Mouse (Mus musculus) limb, embryonic 15.5 days (tissue): ENCODE results near the gene Mast3. TPM values are rescaled to one million over a fixed set of nuclear protein-coding genes. Genes with fewer than 3 reads are reported as not detected.

Experiments used
- ATAC-seq: fragments of 200-750 bp; cut with Nextera tagmentation; 2 replicates; pipeline ENCODE4 v1.8.0; 2017; ENCODE audit warnings: low read depth, moderate TSS enrichment; ENCODE audit not compliant: insufficient number of reproducible peaks, low FRiP score, low TSS enrichment
- H3K27ac ChIP-seq: fragments of 300-500 bp; sonication (generic); 2 replicates; pipeline ENCODE4 v1.5.1; 2015; ENCODE audit warnings: moderate library complexity, mild to moderate bottlenecking, inconsistent platforms
- H3K27me3 ChIP-seq: fragments of 300-500 bp; sonication (generic); 2 replicates; pipeline ENCODE4 v1.6.1; 2015; ENCODE audit warnings: inconsistent platforms
- H3K36me3 ChIP-seq: fragments of 300-500 bp; sonication (generic); 2 replicates; pipeline ENCODE4 v1.6.1; 2015; ENCODE audit warnings: inconsistent platforms
- H3K4me1 ChIP-seq: fragments of 300-500 bp; sonication (generic); 2 replicates; pipeline ENCODE4 v1.6.1; 2015; ENCODE audit warnings: inconsistent platforms
- H3K4me2 ChIP-seq: fragments of 300-500 bp; sonication (generic); 2 replicates; pipeline ENCODE4 v1.6.1; 2015; ENCODE audit warnings: mild to moderate bottlenecking, inconsistent platforms
- H3K4me3 ChIP-seq: fragments of 300-500 bp; sonication (generic); 2 replicates; pipeline ENCODE4 v1.5.1; 2015; ENCODE audit warnings: mild to moderate bottlenecking, inconsistent platforms
- H3K9ac ChIP-seq: fragments of 300-500 bp; sonication (generic); 2 replicates; pipeline ENCODE4 v1.6.1; 2015; ENCODE audit warnings: inconsistent platforms
- H3K9me3 ChIP-seq: fragments of 300-500 bp; sonication (generic); 2 replicates; pipeline ENCODE4 v1.6.1; 2016; ENCODE audit warnings: inconsistent platforms
- WGBS: fragments of 180-500 bp; shearing (Covaris S2); methylation state at CpG from one replicate; pipeline ENCODE4 v1.1.7; 2015; 5-methylcytosine and 5-hydroxymethylcytosine counted together
- polyA plus RNA-seq: library from polyadenylated mRNA; unstranded; fragments of >200 nt; fragmentation: Nextera tagmentation; extraction: Ambion mirVana; gene quantifications from 2 replicates; pipeline ENCODE4 v1.2.1, GENCODE M21; 2015

Gene Mast3
- polyA plus RNA-seq, 1 experiment from 2014 or later = 13.8 TPM

GRCm38 (mm10) chr8:70786291-70787050, 18.4 kb downstream of the Mast3 start:
- Histone ChIP-seq H3K36me3 (peaks cover 77% of the 10 kb centered on the region), H3K4me3 (no peak overlapping the region), H3K9me3 (no peaks in the 10 kb centered on the region), H3K27ac (no peak overlapping the region), H3K4me1 (peaks cover 30% of the 10 kb centered on the region), H3K9ac (no peak overlapping the region), H3K4me2 (no peak overlapping the region), H3K27me3 (no peaks in the 10 kb centered on the region)
- no peak for ATAC-seq
- 88% methylated on average over 25 of the region's 25 CpGs for WGBS

DNA sequence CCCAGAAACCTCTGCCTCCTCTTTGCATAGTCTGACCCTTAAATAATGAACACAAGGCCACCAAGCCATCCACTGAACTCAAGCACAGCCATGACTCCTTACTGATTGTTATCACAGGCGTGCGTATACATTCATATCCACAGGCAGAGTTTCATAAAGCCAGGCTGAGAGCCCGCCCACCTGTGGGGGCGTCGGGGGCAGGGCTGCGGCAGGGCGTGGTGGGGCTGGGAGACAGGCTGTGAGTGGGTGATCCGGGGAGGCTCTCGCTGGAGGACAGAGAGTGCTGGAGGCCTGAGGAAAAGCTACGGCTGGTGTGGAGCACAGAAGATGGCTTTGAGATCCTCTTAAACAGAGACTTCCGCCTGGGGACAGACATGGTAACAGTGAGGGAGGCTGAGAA, 24.8 kb downstream of the Mast3 start:
- H3K27ac ChIP-seq = no peak overlapping the region
- no peaks in the 10 kb centered on the region for H3K27me3 ChIP-seq
- no peak overlapping the region for H3K9ac ChIP-seq
- no peak for ATAC-seq
- H3K4me3 ChIP-seq = no peak overlapping the region
- 67% methylated on average over 11 of the region's 11 CpGs for WGBS
- no peaks in the 10 kb centered on the region for H3K9me3 ChIP-seq
- H3K36me3 ChIP-seq = peaks cover 64% of the 10 kb centered on the region
- H3K4me1 ChIP-seq = peaks cover 24% of the 10 kb centered on the region
- H3K4me2 ChIP-seq = no peak overlapping the region

- Histone ChIP-seq H3K9me3 (no peaks in the 10 kb centered on the region), H3K27me3 (no peaks in the 10 kb centered on the region), H3K9ac (peak within 1 kb of the TSS; percentile 93), H3K4me1 (peaks cover 58% of the 10 kb centered on the region), H3K4me2 (peak within 1 kb of the TSS; percentile 81), H3K36me3 (peaks cover 59% of the 10 kb centered on the region), H3K4me3 (peak within 1 kb of the TSS; percentile 87), H3K27ac (peak within 1 kb of the TSS; percentile 99)
- WGBS = under 1% methylated on average over 94 of the region's 94 CpGs
- ATAC-seq = peak; percentile 91
Observed at GRCm38 (mm10) chr8:70776496-70777444, 28.1 kb downstream of the Mast3 start, which contains the start of gene Pik3r2. Gene Pik3r2 (minus strand): TSS chr8:70776713.

DNA sequence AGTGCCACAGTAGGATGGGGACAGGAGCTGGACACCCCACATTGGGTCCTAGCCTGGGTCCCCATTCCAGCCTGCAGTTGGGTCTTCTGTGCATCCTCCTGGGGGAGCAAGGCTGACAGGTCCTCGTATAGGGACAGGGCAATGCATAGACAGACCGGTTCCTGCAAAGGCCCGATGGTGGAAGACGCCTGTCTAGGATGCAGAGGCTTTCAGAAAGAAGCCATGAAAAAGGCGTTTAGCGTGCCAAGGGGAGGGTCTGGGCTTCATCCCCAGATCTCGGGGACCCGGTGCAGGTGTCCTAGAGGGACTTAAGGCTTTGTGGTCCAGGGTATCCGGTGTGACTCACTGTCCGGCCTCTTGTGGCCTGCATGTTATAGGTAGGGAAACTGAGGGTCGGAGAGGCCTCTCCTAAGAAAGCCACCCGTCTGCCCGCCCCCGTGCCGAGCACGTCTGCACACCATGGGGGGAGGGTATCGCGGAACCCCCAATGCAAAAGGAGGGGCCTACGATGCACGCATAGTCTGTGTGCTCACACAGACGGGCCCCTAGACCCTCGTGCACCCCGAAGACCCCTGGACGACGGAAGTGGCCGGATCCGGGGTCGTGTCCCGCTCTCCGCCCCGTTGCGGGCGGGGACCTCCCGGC, 28.9 kb downstream of the Mast3 start:
- H3K9me3 ChIP-seq = no peaks in the 10 kb centered on the region
- peak overlapping the region; percentile 99 for H3K27ac ChIP-seq
- peak overlapping the region; percentile 93 for H3K9ac ChIP-seq
- no peaks in the 10 kb centered on the region for H3K27me3 ChIP-seq
- H3K36me3 ChIP-seq = peaks cover 59% of the 10 kb centered on the region
- peaks cover 60% of the 10 kb centered on the region for H3K4me1 ChIP-seq
- peak overlapping the region; percentile 81 for H3K4me2 ChIP-seq
- ATAC-seq = no peak
- peak overlapping the region; percentile 87 for H3K4me3 ChIP-seq
- WGBS = 2% methylated on average over 34 of the region's 34 CpGs

DNA sequence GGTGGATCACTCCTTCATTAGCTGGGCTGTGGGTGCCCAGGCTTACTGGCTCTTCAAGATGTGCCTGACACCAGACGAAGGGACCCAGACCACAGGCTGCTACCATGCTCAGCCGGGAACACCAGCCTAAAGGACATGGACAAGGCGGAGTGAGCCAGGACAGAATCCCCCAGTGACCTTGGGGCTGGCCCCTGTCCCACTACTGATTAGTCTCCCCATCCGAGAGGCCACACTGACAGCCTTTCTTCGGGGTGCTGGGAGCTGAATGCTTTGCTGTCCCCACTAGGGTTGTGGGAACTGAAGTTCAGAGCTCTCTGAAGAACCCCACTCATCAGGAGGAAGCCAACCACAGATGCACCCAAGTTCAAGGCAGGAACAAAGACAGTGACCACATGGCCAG, 29.6 kb downstream of the Mast3 start:
- WGBS = 91% methylated on average over 5 of the region's 5 CpGs
- Histone ChIP-seq H3K4me2 (peak overlapping the region; percentile 81), H3K27ac (peak overlapping the region; percentile 85; the same call in 1 of the 2 replicates), H3K27me3 (no peaks in the 10 kb centered on the region), H3K4me3 (peak overlapping the region; percentile 87), H3K36me3 (peaks cover 59% of the 10 kb centered on the region), H3K4me1 (peaks cover 60% of the 10 kb centered on the region), H3K9me3 (no peaks in the 10 kb centered on the region), H3K9ac (peak overlapping the region; percentile 93)
- no peak for ATAC-seq

DNA sequence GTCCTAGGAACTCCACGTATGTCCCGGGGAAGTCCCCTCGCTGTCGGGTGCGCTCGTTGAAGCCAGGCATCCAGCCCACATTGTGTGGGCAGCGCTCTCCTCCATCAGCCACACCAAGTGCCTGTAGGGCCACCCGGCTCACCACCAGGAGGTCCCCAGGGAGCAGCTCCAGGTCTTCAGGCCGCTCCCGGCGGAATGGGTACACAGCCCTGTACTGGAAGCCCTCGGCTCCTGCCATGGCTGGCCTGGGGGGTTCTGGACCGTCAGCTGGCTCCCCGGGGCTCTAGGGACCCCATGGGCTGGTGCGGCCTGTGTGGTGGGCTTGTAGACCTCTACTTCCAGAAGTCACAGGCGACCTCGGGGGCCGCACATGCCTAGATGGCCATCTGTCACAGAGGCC, 30.1 kb downstream of the Mast3 start:
- no peaks in the 10 kb centered on the region for H3K27me3 ChIP-seq
- no peak for ATAC-seq
- H3K27ac ChIP-seq = peak overlapping the region; percentile 85
- peaks cover 61% of the 10 kb centered on the region for H3K4me1 ChIP-seq
- H3K36me3 ChIP-seq = peaks cover 59% of the 10 kb centered on the region
- 0 out of 2 replicates have a peak overlapping the region, but pooled peaks have one; percentile 9 for H3K4me3 ChIP-seq
- 93% methylated on average over 18 of the region's 18 CpGs for WGBS
- 0 out of 2 replicates have a peak overlapping the region, but pooled peaks have one; percentile 93 for H3K9ac ChIP-seq
- no peaks in the 10 kb centered on the region for H3K9me3 ChIP-seq
- peak overlapping the region; percentile 81; the same call in 1 of the 2 replicates for H3K4me2 ChIP-seq

GRCm38 (mm10) chr8:70773833-70774232, 31.0 kb downstream of the Mast3 start:
- H3K9me3 ChIP-seq = no peaks in the 10 kb centered on the region
- H3K4me1 ChIP-seq = peaks cover 64% of the 10 kb centered on the region
- H3K4me2 ChIP-seq = peak overlapping the region; percentile 35
- H3K9ac ChIP-seq = peak overlapping the region; percentile 28; the same call in 1 of the 2 replicates
- H3K4me3 ChIP-seq = peak overlapping the region; percentile 22
- H3K36me3 ChIP-seq = peaks cover 59% of the 10 kb centered on the region
- no peaks in the 10 kb centered on the region for H3K27me3 ChIP-seq
- ATAC-seq = peak; percentile 49
- WGBS = 27% methylated on average over 9 of the region's 9 CpGs
- peak overlapping the region; percentile 85 for H3K27ac ChIP-seq

DNA sequence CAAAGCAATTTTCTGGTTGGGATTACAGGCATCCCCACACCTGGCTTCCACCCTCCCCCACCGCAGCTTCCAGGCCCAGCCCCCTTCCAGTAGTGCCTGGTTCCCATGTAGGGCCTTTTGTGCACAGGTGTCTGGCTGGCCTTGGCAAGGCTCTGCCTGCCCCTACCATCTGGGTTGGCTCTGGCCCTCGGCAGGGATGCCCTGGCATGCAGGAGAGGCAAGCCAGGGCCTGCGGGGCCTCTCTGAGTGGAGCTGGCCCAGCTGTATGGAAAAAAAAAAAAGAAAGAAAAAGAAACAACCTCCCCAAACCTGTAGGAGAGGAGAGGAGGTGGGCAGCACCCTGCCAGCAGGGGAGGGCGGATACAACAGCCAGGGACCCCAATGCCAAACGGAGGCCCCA, 31.4 kb downstream of the Mast3 start:
- ATAC-seq = no peak
- Histone ChIP-seq H3K4me3 (peak overlapping the region; percentile 22), H3K36me3 (peaks cover 59% of the 10 kb centered on the region), H3K27me3 (no peaks in the 10 kb centered on the region), H3K4me1 (peaks cover 61% of the 10 kb centered on the region), H3K27ac (peak overlapping the region; percentile 85), H3K9ac (0 out of 2 replicates have a peak overlapping the region, but pooled peaks have one; percentile 28), H3K9me3 (no peaks in the 10 kb centered on the region), H3K4me2 (peak overlapping the region; percentile 35)
- WGBS = 42% methylated on average over 5 of the region's 5 CpGs

- Histone ChIP-seq H3K4me1 (peaks cover 58% of the 10 kb centered on the region), H3K4me3 (no peak overlapping the region), H3K9me3 (no peaks in the 10 kb centered on the region), H3K9ac (no peak overlapping the region), H3K4me2 (0 out of 2 replicates have a peak overlapping the region, but pooled peaks have one; percentile 35), H3K27me3 (no peaks in the 10 kb centered on the region), H3K36me3 (peaks cover 60% of the 10 kb centered on the region), H3K27ac (peak overlapping the region; percentile 85)
- no peak for ATAC-seq
- 73% methylated on average over 9 of the region's 9 CpGs for WGBS
Observed at GRCm38 (mm10) chr8:70772890-70773289, 32.0 kb downstream of the Mast3 start.

GRCm38 (mm10) chr8:70772075-70772474, 32.8 kb downstream of the Mast3 start:
- H3K4me3 ChIP-seq = no peak overlapping the region
- no peaks in the 10 kb centered on the region for H3K27me3 ChIP-seq
- no peak for ATAC-seq
- no peak overlapping the region for H3K27ac ChIP-seq
- 89% methylated on average over 13 of the region's 13 CpGs for WGBS
- H3K9ac ChIP-seq = no peak overlapping the region
- peaks cover 53% of the 10 kb centered on the region for H3K4me1 ChIP-seq
- H3K4me2 ChIP-seq = no peak overlapping the region
- H3K36me3 ChIP-seq = peaks cover 63% of the 10 kb centered on the region
- H3K9me3 ChIP-seq = no peaks in the 10 kb centered on the region

GRCm38 (mm10) chr8:70771217-70771616, 33.6 kb downstream of the Mast3 start:
- peaks cover 60% of the 10 kb centered on the region for H3K4me1 ChIP-seq
- no peak overlapping the region for H3K27ac ChIP-seq
- no peak overlapping the region for H3K4me3 ChIP-seq
- H3K36me3 ChIP-seq = peaks cover 63% of the 10 kb centered on the region
- no peak overlapping the region for H3K4me2 ChIP-seq
- 84% methylated on average over 7 of the region's 7 CpGs for WGBS
- no peak overlapping the region for H3K9ac ChIP-seq
- no peak for ATAC-seq
- H3K27me3 ChIP-seq = no peaks in the 10 kb centered on the region
- H3K9me3 ChIP-seq = no peaks in the 10 kb centered on the region
